Mouse (Mus musculus): Measurements from ENCODE around the gene Ndufs2. TPM values are rescaled to one million over a fixed set of nuclear protein-coding genes. Genes with fewer than 3 reads are reported as not detected.
A peak's percentile ranks its signal among the peaks of the same experiment; 100 is the strongest.

The Ndufs2 gene
- 216 and 221 TPM in 2 replicates for polyA plus RNA-seq (2015; fragmentation: Nextera tagmentation; extraction: Ambion mirVana)

GRCm38 (mm10) chr1:171250680-171251593 is at the start of gene Ndufs2:
Gene Ndufs2, minus strand, starts transcription at chr1:171251388.
- Histone ChIP-seq H3K27ac (peak within 1 kb of the TSS; percentile 78), H3K36me3 (ENCODE audit: poor library complexity, severe bottlenecking) (no peaks in the 10 kb centered on the region), H3K4me1 (peaks cover 54% of the 10 kb centered on the region), H3K4me2 (peak within 1 kb of the TSS; percentile 59), H3K9me3 (replicated peaks) (no peaks in the 10 kb centered on the region), H3K4me3 (peak within 1 kb of the TSS; percentile 33), H3K27me3 (no peaks in the 10 kb centered on the region), H3K9ac (peak within 1 kb of the TSS; percentile 56)
- ATAC-seq = peak; percentile 50
- 17% methylated on average over 24 of the region's 26 CpGs for WGBS

GRCm38 (mm10) chr1:171298226-171298625 is 47.0 kb upstream of the Ndufs2 start:
- Histone ChIP-seq H3K27ac (no peak overlapping the region), H3K4me3 (no peak overlapping the region), H3K9ac (no peak overlapping the region), H3K36me3 (ENCODE audit: poor library complexity, severe bottlenecking) (no peaks in the 10 kb centered on the region), H3K27me3 (peaks cover 28% of the 10 kb centered on the region), H3K9me3 (replicated peaks) (no peaks in the 10 kb centered on the region), H3K4me2 (no peak overlapping the region), H3K4me1 (peaks cover 8% of the 10 kb centered on the region)
- ATAC-seq = no peak
- whole genome bisulfite sequencing = 77% methylated on average over 3 of the region's 3 CpGs

GRCm38 (mm10) chr1:171295063-171295402 is 43.8 kb upstream of the Ndufs2 start:
- Histone ChIP-seq H3K27me3 (peaks cover 28% of the 10 kb centered on the region), H3K9ac (peak overlapping the region; percentile 77), H3K4me2 (peak overlapping the region; percentile 80), H3K4me3 (peak overlapping the region; percentile 68), H3K36me3 (ENCODE audit: poor library complexity, severe bottlenecking) (peaks cover 6% of the 10 kb centered on the region), H3K9me3 (replicated peaks) (no peaks in the 10 kb centered on the region), H3K27ac (peak overlapping the region; percentile 86), H3K4me1 (peaks cover 13% of the 10 kb centered on the region)
- peak; percentile 44 for ATAC-seq
- WGBS = 21% methylated on average over 3 of the region's 3 CpGs

- Histone ChIP-seq H3K27me3 (peaks cover 28% of the 10 kb centered on the region), H3K4me3 (peak within 1 kb of the TSS; percentile 68), H3K4me1 (peaks cover 13% of the 10 kb centered on the region), H3K4me2 (peak within 1 kb of the TSS; percentile 80), H3K9me3 (replicated peaks) (no peaks in the 10 kb centered on the region), H3K27ac (peak within 1 kb of the TSS; percentile 86), H3K9ac (peak within 1 kb of the TSS; percentile 77), H3K36me3 (ENCODE audit: poor library complexity, severe bottlenecking) (peaks cover 11% of the 10 kb centered on the region)
- under 1% methylated on average over 42 of the region's 42 CpGs for WGBS
- peak; percentile 89 for ATAC-seq
Measured at GRCm38 (mm10) chr1:171294298-171295062, 43.3 kb upstream of the Ndufs2 start, which contains the start of gene Ufc1. Gene Ufc1, minus strand, starts transcription at chr1:171295024.

GRCm38 (mm10) chr1:171293906-171294297 is 42.7 kb upstream of the Ndufs2 start:
- H3K4me2 ChIP-seq = peak overlapping the region; percentile 80
- peaks cover 17% of the 10 kb centered on the region for H3K36me3 ChIP-seq (ENCODE audit: poor library complexity, severe bottlenecking)
- ATAC-seq = no peak
- peaks cover 28% of the 10 kb centered on the region for H3K27me3 ChIP-seq
- peak overlapping the region; percentile 68 for H3K4me3 ChIP-seq
- peaks cover 13% of the 10 kb centered on the region for H3K4me1 ChIP-seq
- H3K9me3 ChIP-seq (replicated peaks) = no peaks in the 10 kb centered on the region
- 43% methylated on average over 5 of the region's 5 CpGs for WGBS
- peak overlapping the region; percentile 86 for H3K27ac ChIP-seq
- H3K9ac ChIP-seq = peak overlapping the region; percentile 77

GRCm38 (mm10) chr1:171293351-171293750 is 42.2 kb upstream of the Ndufs2 start:
- H3K27me3 ChIP-seq = peaks cover 22% of the 10 kb centered on the region
- H3K4me2 ChIP-seq = peak overlapping the region; percentile 80
- no peak overlapping the region for H3K9ac ChIP-seq
- no peaks in the 10 kb centered on the region for H3K9me3 ChIP-seq (replicated peaks)
- ATAC-seq = no peak
- H3K4me3 ChIP-seq = peak overlapping the region; percentile 68
- H3K4me1 ChIP-seq = peaks cover 16% of the 10 kb centered on the region
- H3K27ac ChIP-seq = no peak overlapping the region
- 93% methylated on average over 3 of the region's 3 CpGs for WGBS
- H3K36me3 ChIP-seq (ENCODE audit: poor library complexity, severe bottlenecking) = peaks cover 23% of the 10 kb centered on the region

- WGBS = 70% methylated on average over 4 of the region's 4 CpGs
Measured at GRCm38 (mm10) chr1:171288328-171288727, 37.1 kb upstream of the Ndufs2 start.

GRCm38 (mm10) chr1:171287136-171288081 is 36.2 kb upstream of the Ndufs2 start, which contains the start of gene Usp21:
Gene Usp21, minus strand, starts transcription at chr1:171287991.
- H3K27ac ChIP-seq = peak within 1 kb of the TSS; percentile 94
- H3K4me2 ChIP-seq = peak within 1 kb of the TSS; percentile 70
- no peaks in the 10 kb centered on the region for H3K27me3 ChIP-seq
- H3K36me3 ChIP-seq (ENCODE audit: poor library complexity, severe bottlenecking) = peaks cover 64% of the 10 kb centered on the region
- no peaks in the 10 kb centered on the region for H3K9me3 ChIP-seq (replicated peaks)
- ATAC-seq = peak; percentile 97
- peak within 1 kb of the TSS; percentile 80 for H3K4me3 ChIP-seq
- under 1% methylated on average over 49 of the region's 49 CpGs for WGBS
- H3K4me1 ChIP-seq = peaks cover 29% of the 10 kb centered on the region
- peak within 1 kb of the TSS; percentile 96 for H3K9ac ChIP-seq

More at GRCm38 (mm10) chr1:171288328-171288727, 37.1 kb upstream of the Ndufs2 start:
- peak overlapping the region; percentile 94 for H3K27ac ChIP-seq
- peaks cover 33% of the 10 kb centered on the region for H3K4me1 ChIP-seq
- H3K4me3 ChIP-seq = peak overlapping the region; percentile 80; the same call in 1 of the 2 replicates
- peak overlapping the region; percentile 48; the same call in 1 of the 2 replicates for H3K9ac ChIP-seq
- H3K36me3 ChIP-seq (ENCODE audit: poor library complexity, severe bottlenecking) = peaks cover 57% of the 10 kb centered on the region
- H3K9me3 ChIP-seq (replicated peaks) = no peaks in the 10 kb centered on the region
- no peaks in the 10 kb centered on the region for H3K27me3 ChIP-seq
- no peak for ATAC-seq
- peak overlapping the region; percentile 70 for H3K4me2 ChIP-seq

- peak overlapping the region; percentile 80 for H3K4me3 ChIP-seq
- H3K4me2 ChIP-seq = peak overlapping the region; percentile 70
- no peak for ATAC-seq
- H3K36me3 ChIP-seq (ENCODE audit: poor library complexity, severe bottlenecking) = peaks cover 68% of the 10 kb centered on the region
- H3K9me3 ChIP-seq (replicated peaks) = no peaks in the 10 kb centered on the region
- peak overlapping the region; percentile 96; the same call in 1 of the 2 replicates for H3K9ac ChIP-seq
- H3K27ac ChIP-seq = no peak overlapping the region
- 90% methylated on average over 19 of the region's 19 CpGs for WGBS
- H3K4me1 ChIP-seq = peaks cover 34% of the 10 kb centered on the region
- H3K27me3 ChIP-seq = no peaks in the 10 kb centered on the region
Measured at GRCm38 (mm10) chr1:171286517-171286916, 35.3 kb upstream of the Ndufs2 start.

- H3K4me1 ChIP-seq = peaks cover 40% of the 10 kb centered on the region
- WGBS = 89% methylated on average over 20 of the region's 20 CpGs
- no peaks in the 10 kb centered on the region for H3K27me3 ChIP-seq
- H3K4me3 ChIP-seq = no peak overlapping the region
- H3K9ac ChIP-seq = peak overlapping the region; percentile 47; the same call in 1 of the 2 replicates
- no peak for ATAC-seq
- H3K27ac ChIP-seq = no peak overlapping the region
- no peaks in the 10 kb centered on the region for H3K9me3 ChIP-seq (replicated peaks)
- H3K36me3 ChIP-seq (ENCODE audit: poor library complexity, severe bottlenecking) = peaks cover 67% of the 10 kb centered on the region
- no peak overlapping the region for H3K4me2 ChIP-seq
Measured at GRCm38 (mm10) chr1:171285096-171285892, 34.1 kb upstream of the Ndufs2 start.
